Mouse (Mus musculus) limb, embryonic 11.5 days (tissue): ENCODE results near the gene Hacl1. TPM values are rescaled to one million over a fixed set of nuclear protein-coding genes. Genes with fewer than 3 reads are reported as not detected.
"Not testable (repeated sequence)": the region's sequence is repeated elsewhere in the genome, so short reads cannot be mapped to it uniquely, and the experiment has no call there.

Experiments used
- ATAC-seq: fragments of 200-750 bp; cut with Nextera tagmentation; 2 replicates; pipeline ENCODE4 v1.8.0; 2017; ENCODE audit warnings: low read depth; ENCODE audit not compliant: insufficient number of reproducible peaks, low FRiP score, low TSS enrichment
- DNase-seq: peaks from one replicate; pipeline ENCODE4 v3.0.0-alpha.2; 2015; ENCODE audit warnings: low spot score
- H3K27ac ChIP-seq: fragments of 300-500 bp; sonication (generic); replicated peaks from 2 replicates; pipeline ENCODE4 v1.5.1; 2014; ENCODE audit warnings: low read depth, mild to moderate bottlenecking, low read length
- H3K27me3 ChIP-seq: fragments of 300-500 bp; sonication (generic); 2 replicates; pipeline ENCODE4 v1.6.1; 2014; ENCODE audit warnings: mild to moderate bottlenecking, low read length, mixed read lengths; ENCODE audit not compliant: control insufficient read depth, insufficient read depth
- H3K36me3 ChIP-seq: fragments of 300-500 bp; sonication (generic); 2 replicates; pipeline ENCODE4 v1.6.1; 2014; ENCODE audit warnings: mild to moderate bottlenecking, low read length, moderate library complexity, mixed read lengths; ENCODE audit not compliant: control insufficient read depth, insufficient read depth
- H3K4me1 ChIP-seq: fragments of 300-500 bp; sonication (generic); 2 replicates; pipeline ENCODE4 v1.6.1; 2014; ENCODE audit warnings: low read length, mixed read lengths; ENCODE audit not compliant: control insufficient read depth, insufficient read depth
- H3K4me2 ChIP-seq: fragments of 300-500 bp; sonication (generic); 2 replicates; pipeline ENCODE4 v1.6.1; 2014; ENCODE audit warnings: low read depth, mild to moderate bottlenecking, moderate library complexity; ENCODE audit not compliant: severe bottlenecking
- H3K4me3 ChIP-seq: fragments of 300-500 bp; sonication (generic); 2 replicates; pipeline ENCODE4 v1.5.1; 2014; ENCODE audit warnings: low read depth, low read length
- H3K9ac ChIP-seq: fragments of 300-500 bp; sonication (generic); 2 replicates; pipeline ENCODE4 v1.6.1; 2014; ENCODE audit warnings: mild to moderate bottlenecking, low read length
- H3K9me3 ChIP-seq: fragments of 300-500 bp; sonication (generic); 2 replicates; pipeline ENCODE4 v1.6.1; 2016; ENCODE audit warnings: low read length; ENCODE audit not compliant: control insufficient read depth
- WGBS: fragments of 180-500 bp; shearing (Covaris S2); extraction: QIAGEN DNeasy Blood & Tissue Kit; methylation state at CpG from one replicate; pipeline ENCODE4 v1.1.7; 2014; 5-methylcytosine and 5-hydroxymethylcytosine counted together
- polyA plus RNA-seq: library from polyadenylated mRNA; unstranded; fragments of >200 nt; fragmentation: Nextera tagmentation; extraction: Ambion mirVana; gene quantifications from 2 replicates; pipeline ENCODE4 v1.2.1, GENCODE M21; 2014

Gene Hacl1
- polyA plus RNA-seq, 1 experiment from 2014 or later: 10.9 TPM

GRCm38 (mm10) chr14:31605514-31605913, 35.6 kb downstream of the Hacl1 start:
- H3K4me1 ChIP-seq: no peaks in the 10 kb centered on the region
- no peak overlapping the region for H3K27ac ChIP-seq
- no peaks in the 10 kb centered on the region for H3K9me3 ChIP-seq
- H3K36me3 ChIP-seq: no peaks in the 10 kb centered on the region
- ATAC-seq (no peak), DNase-seq (no peak)
- no peak overlapping the region for H3K4me2 ChIP-seq
- no peak overlapping the region for H3K4me3 ChIP-seq
- no peak overlapping the region for H3K9ac ChIP-seq
- WGBS: 58% methylated on average over 6 of the region's 6 CpGs
- no peaks in the 10 kb centered on the region for H3K27me3 ChIP-seq

GRCm38 (mm10) chr14:31604916-31605315, 36.2 kb downstream of the Hacl1 start:
- Histone ChIP-seq H3K36me3 (no peaks in the 10 kb centered on the region), H3K4me3 (no peak overlapping the region), H3K27ac (no peak overlapping the region), H3K4me2 (no peak overlapping the region), H3K9ac (no peak overlapping the region), H3K4me1 (0 out of 2 replicates have a peak, but pooled peaks cover 3% of the 10 kb centered on the region), H3K9me3 (no peaks in the 10 kb centered on the region), H3K27me3 (no peaks in the 10 kb centered on the region)
- no peak for ATAC-seq
- no peak for DNase-seq
- 80% methylated on average over 5 of the region's 5 CpGs for WGBS

GRCm38 (mm10) chr14:31602616-31602979, 38.5 kb downstream of the Hacl1 start:
- 85% methylated on average over 6 of the region's 6 CpGs for WGBS
- ATAC-seq, H3K9ac ChIP-seq, H3K9me3 ChIP-seq, H3K27me3 ChIP-seq, H3K36me3 ChIP-seq, H3K4me3 ChIP-seq, H3K27ac ChIP-seq, H3K4me1 ChIP-seq, H3K4me2 ChIP-seq, DNase-seq: not testable (repeated sequence)

GRCm38 (mm10) chr14:31601908-31602615, 39.0 kb downstream of the Hacl1 start:
- no peaks in the 10 kb centered on the region for H3K9me3 ChIP-seq
- ATAC-seq (no peak), DNase-seq (no peak)
- H3K36me3 ChIP-seq: no peaks in the 10 kb centered on the region
- WGBS: 91% methylated on average over 14 of the region's 14 CpGs
- no peak overlapping the region for H3K4me3 ChIP-seq
- no peaks in the 10 kb centered on the region for H3K27me3 ChIP-seq
- 0 out of 2 replicates have a peak, but pooled peaks cover 3% of the 10 kb centered on the region for H3K4me1 ChIP-seq
- H3K4me2 ChIP-seq: no peak overlapping the region
- H3K9ac ChIP-seq: no peak overlapping the region
- H3K27ac ChIP-seq: no peak overlapping the region

- Histone ChIP-seq H3K27ac (no peak overlapping the region), H3K36me3 (no peaks in the 10 kb centered on the region), H3K4me1 (0 out of 2 replicates have a peak, but pooled peaks cover 3% of the 10 kb centered on the region), H3K9ac (no peak overlapping the region), H3K4me3 (no peak overlapping the region), H3K4me2 (no peak overlapping the region), H3K9me3 (no peaks in the 10 kb centered on the region), H3K27me3 (no peaks in the 10 kb centered on the region)
- no peak for ATAC-seq
- 92% methylated on average over 4 of the region's 4 CpGs for WGBS
- no peak for DNase-seq
Measured at GRCm38 (mm10) chr14:31597446-31597845, 43.6 kb downstream of the Hacl1 start.

GRCm38 (mm10) chr14:31596408-31596807, 44.7 kb downstream of the Hacl1 start:
- 88% methylated on average over 7 of the region's 7 CpGs for WGBS
- ATAC-seq: no peak

GRCm38 (mm10) chr14:31594693-31595092, 46.4 kb downstream of the Hacl1 start:
- no peaks in the 10 kb centered on the region for H3K36me3 ChIP-seq
- no peak overlapping the region for H3K4me3 ChIP-seq
- 64% methylated on average over 3 of the region's 3 CpGs for WGBS
- H3K27me3 ChIP-seq: no peaks in the 10 kb centered on the region
- ATAC-seq (no peak), DNase-seq (no peak)
- no peaks in the 10 kb centered on the region for H3K4me1 ChIP-seq
- no peaks in the 10 kb centered on the region; the same call in 1 of the 2 replicates for H3K9me3 ChIP-seq
- no peak overlapping the region for H3K27ac ChIP-seq
- no peak overlapping the region for H3K4me2 ChIP-seq
- H3K9ac ChIP-seq: no peak overlapping the region

More at GRCm38 (mm10) chr14:31596408-31596807, 44.7 kb downstream of the Hacl1 start:
- H3K4me1 ChIP-seq: 0 out of 2 replicates have a peak, but pooled peaks cover 3% of the 10 kb centered on the region
- H3K4me2 ChIP-seq: no peak overlapping the region
- no peaks in the 10 kb centered on the region for H3K9me3 ChIP-seq
- H3K27me3 ChIP-seq: no peaks in the 10 kb centered on the region
- H3K9ac ChIP-seq: no peak overlapping the region
- DNase-seq: no peak
- H3K27ac ChIP-seq: no peak overlapping the region
- H3K36me3 ChIP-seq: no peaks in the 10 kb centered on the region
- no peak overlapping the region for H3K4me3 ChIP-seq

- Histone ChIP-seq H3K4me3 (no peak overlapping the region), H3K4me2 (no peak overlapping the region), H3K27ac (no peak overlapping the region), H3K36me3 (no peaks in the 10 kb centered on the region), H3K4me1 (no peaks in the 10 kb centered on the region), H3K27me3 (no peaks in the 10 kb centered on the region), H3K9me3 (no peaks in the 10 kb centered on the region; the same call in 1 of the 2 replicates), H3K9ac (no peak overlapping the region)
- DNase-seq (no peak), ATAC-seq (no peak)
- WGBS: 80% methylated on average over 2 of the region's 2 CpGs
Measured at GRCm38 (mm10) chr14:31593036-31593435, 48.0 kb downstream of the Hacl1 start.

- no peak within 1 kb of the TSS for H3K4me3 ChIP-seq
Measured at GRCm38 (mm10) chr14:31591243-31591642, 49.8 kb downstream of the Hacl1 start, which contains the start of gene Colq. Colq (minus strand) TSS chr14:31591343.

More at GRCm38 (mm10) chr14:31591243-31591642, 49.8 kb downstream of the Hacl1 start, which contains the start of gene Colq:
- Histone ChIP-seq H3K4me1 (no peaks in the 10 kb centered on the region), H3K4me2 (no peak within 1 kb of the TSS), H3K36me3 (no peaks in the 10 kb centered on the region), H3K27ac (no peak within 1 kb of the TSS), H3K9ac (no peak within 1 kb of the TSS), H3K27me3 (no peaks in the 10 kb centered on the region), H3K9me3 (no peaks in the 10 kb centered on the region; the same call in 1 of the 2 replicates)
- 85% methylated on average over 3 of the region's 3 CpGs for WGBS
- ATAC-seq: no peak
- no peak for DNase-seq
